8 mouse cellular contexts compared by ENCODE assay signal in genomic region chr7:63816056-63816941, GRCm38 (mm10).
A peak's percentile ranks its signal among the peaks of the same experiment; 100 is the strongest.
DNase-seq lines count a peak whose midpoint lies in the region; ATAC-seq and TF ChIP-seq lines count a peak whose summit lies in the region.

No protein-coding gene starts in this region.

- DNase-seq in intestine, embryonic 14.5 days (ENCODE audit: low spot score) = peak; percentile 47
- no peak for DNase-seq in hindbrain, postnatal 0 days (ENCODE audit: low spot score)
- peak; percentile 60 for DNase-seq in lung, postnatal 0 days (ENCODE audit: low spot score)
- peak; percentile 63 for DNase-seq in thymus, postnatal 4 days
- no peak for DNase-seq in forebrain, embryonic 11.5 days (ENCODE audit: low spot score)

- H3K27ac ChIP-seq in intestine, embryonic 14.5 days (ENCODE audit: low read depth) = no peak overlapping the region
- H3K27ac ChIP-seq in intestine, embryonic 16.5 days (ENCODE audit: low read length) = no peak overlapping the region
- peak overlapping the region; percentile 94 for H3K27ac ChIP-seq in embryonic fibroblast, embryonic 13.5 days (ENCODE audit: insufficient read depth, low read length)
- no peak overlapping the region for H3K27ac ChIP-seq in hindbrain, postnatal 0 days
- H3K27ac ChIP-seq in lung, postnatal 0 days (ENCODE audit: low read length) = peak overlapping the region; percentile 85
- no peak overlapping the region for H3K27ac ChIP-seq in forebrain, embryonic 11.5 days (ENCODE audit: low read depth, low read length)

- TF ChIP-seq POLR2A in embryonic fibroblast, embryonic 13.5 days (IDR thresholded peaks at IDR 0.05; ENCODE audit: low read depth, low read length) = no peak; the same call in 1 of the 2 replicates

- WGBS in intestine, embryonic 14.5 days = 65% methylated on average over 10 of the region's 10 CpGs
- 69% methylated on average over 10 of the region's 10 CpGs for WGBS in intestine, embryonic 16.5 days
- WGBS in hindbrain, postnatal 0 days = 76% methylated on average over 10 of the region's 10 CpGs
- WGBS in lung, postnatal 0 days = 47% methylated on average over 10 of the region's 10 CpGs
- WGBS in forebrain, embryonic 11.5 days = 89% methylated on average over 10 of the region's 10 CpGs

- ATAC-seq in intestine, embryonic 14.5 days (replicated peaks; ENCODE audit: low FRiP score, low TSS enrichment, low read depth) = no peak
- ATAC-seq in intestine, embryonic 16.5 days = no peak
- ATAC-seq in hindbrain, postnatal 0 days = peak; percentile 35; the same call in 1 of the 2 replicates
- ATAC-seq in lung, postnatal 0 days = peak; percentile 87
- no peak for ATAC-seq in forebrain, embryonic 11.5 days (replicated peaks; ENCODE audit: low FRiP score)
- ATAC-seq in erythroblast, adult 5-6 weeks (replicated peaks; ENCODE audit: low FRiP score, poor library complexity, severe bottlenecking) = no peak

- TF ChIP-seq CTCF in embryonic fibroblast, embryonic 13.5 days (IDR thresholded peaks at IDR 0.05; ENCODE audit: borderline replicate concordance, insufficient read depth, low read length) = no peak
- TF ChIP-seq CTCF in hindbrain, postnatal 0 days (IDR thresholded peaks at IDR 0.05; ENCODE audit: low read depth) = no peak
- TF ChIP-seq CTCF in lung, postnatal 0 days (IDR thresholded peaks at IDR 0.05) = 0 out of 2 replicates have a peak, but pooled peaks have one; percentile 2

- no peak overlapping the region for H3K9ac ChIP-seq in intestine, embryonic 14.5 days (ENCODE audit: low read length)
- H3K9ac ChIP-seq in intestine, embryonic 16.5 days (ENCODE audit: low read depth, low read length) = no peak overlapping the region
- H3K9ac ChIP-seq in hindbrain, postnatal 0 days (replicated peaks; ENCODE audit: low read length) = no peak overlapping the region
- no peak overlapping the region for H3K9ac ChIP-seq in lung, postnatal 0 days (replicated peaks; ENCODE audit: low read depth)
- no peak overlapping the region for H3K9ac ChIP-seq in forebrain, embryonic 11.5 days (ENCODE audit: low read length)

- no peaks in the 10 kb centered on the region for H3K9me3 ChIP-seq in intestine, embryonic 14.5 days (ENCODE audit: control insufficient read depth, low read length)
- no peaks in the 10 kb centered on the region for H3K9me3 ChIP-seq in intestine, embryonic 16.5 days (ENCODE audit: control insufficient read depth, low read length)
- H3K9me3 ChIP-seq in hindbrain, postnatal 0 days (ENCODE audit: low read length) = no peaks in the 10 kb centered on the region
- no peaks in the 10 kb centered on the region for H3K9me3 ChIP-seq in lung, postnatal 0 days (ENCODE audit: low read length)
- H3K9me3 ChIP-seq in forebrain, embryonic 11.5 days (ENCODE audit: control insufficient read depth, low read length) = no peaks in the 10 kb centered on the region

- H3K4me3 ChIP-seq in intestine, embryonic 14.5 days (ENCODE audit: low read depth, low read length) = no peak overlapping the region
- no peak overlapping the region for H3K4me3 ChIP-seq in intestine, embryonic 16.5 days (ENCODE audit: low read length)
- no peak overlapping the region for H3K4me3 ChIP-seq in embryonic fibroblast, embryonic 13.5 days (ENCODE audit: insufficient read depth, low read length)
- no peak overlapping the region for H3K4me3 ChIP-seq in hindbrain, postnatal 0 days (ENCODE audit: low read length)
- no peak overlapping the region for H3K4me3 ChIP-seq in lung, postnatal 0 days (ENCODE audit: low read depth, low read length)
- no peak overlapping the region for H3K4me3 ChIP-seq in forebrain, embryonic 11.5 days (ENCODE audit: low read depth, low read length)

- peak; percentile 72 for TF ChIP-seq EP300 in lung, postnatal 0 days (IDR thresholded peaks at IDR 0.05)

- H3K4me2 ChIP-seq in intestine, embryonic 14.5 days (ENCODE audit: low read length) = no peak overlapping the region
- H3K4me2 ChIP-seq in intestine, embryonic 16.5 days (ENCODE audit: low read depth, low read length) = no peak overlapping the region
- H3K4me2 ChIP-seq in hindbrain, postnatal 0 days (ENCODE audit: low read depth, low read length) = no peak overlapping the region
- no peak overlapping the region for H3K4me2 ChIP-seq in lung, postnatal 0 days (replicated peaks; ENCODE audit: low read depth, low read length)
- H3K4me2 ChIP-seq in forebrain, embryonic 11.5 days (ENCODE audit: low read depth, low read length, severe bottlenecking) = no peak overlapping the region

- H3K36me3 ChIP-seq in intestine, embryonic 14.5 days (ENCODE audit: control insufficient read depth, insufficient read depth, low read length) = no peaks in the 10 kb centered on the region
- H3K36me3 ChIP-seq in intestine, embryonic 16.5 days (ENCODE audit: control insufficient read depth, insufficient read depth, low read length) = no peaks in the 10 kb centered on the region
- no peaks in the 10 kb centered on the region for H3K36me3 ChIP-seq in hindbrain, postnatal 0 days (ENCODE audit: insufficient read depth, low read length)
- no peaks in the 10 kb centered on the region for H3K36me3 ChIP-seq in lung, postnatal 0 days (ENCODE audit: insufficient read depth, low read length)
- H3K36me3 ChIP-seq in forebrain, embryonic 11.5 days (ENCODE audit: control insufficient read depth, insufficient read depth, low read length) = no peaks in the 10 kb centered on the region

- H3K27me3 ChIP-seq in intestine, embryonic 14.5 days (replicated peaks; ENCODE audit: control insufficient read depth, insufficient read depth, low read length) = no peaks in the 10 kb centered on the region
- H3K27me3 ChIP-seq in intestine, embryonic 16.5 days (replicated peaks; ENCODE audit: control insufficient read depth, insufficient read depth, low read length) = no peaks in the 10 kb centered on the region
- H3K27me3 ChIP-seq in hindbrain, postnatal 0 days (ENCODE audit: insufficient read depth, low read length) = no peaks in the 10 kb centered on the region
- no peaks in the 10 kb centered on the region for H3K27me3 ChIP-seq in lung, postnatal 0 days (replicated peaks; ENCODE audit: insufficient read depth, low read length)
- H3K27me3 ChIP-seq in forebrain, embryonic 11.5 days (ENCODE audit: control insufficient read depth, insufficient read depth, low read length) = no peaks in the 10 kb centered on the region

- no peaks in the 10 kb centered on the region for H3K4me1 ChIP-seq in intestine, embryonic 14.5 days (replicated peaks; ENCODE audit: control insufficient read depth, insufficient read depth, low read length)
- H3K4me1 ChIP-seq in intestine, embryonic 16.5 days (ENCODE audit: control insufficient read depth, insufficient read depth, low read length) = no peaks in the 10 kb centered on the region
- H3K4me1 ChIP-seq in embryonic fibroblast, embryonic 13.5 days (ENCODE audit: control insufficient read depth, insufficient read depth, low read length) = peaks cover 10% of the 10 kb centered on the region
- H3K4me1 ChIP-seq in hindbrain, postnatal 0 days (ENCODE audit: insufficient read depth, low read length) = no peaks in the 10 kb centered on the region
- peaks cover 5% of the 10 kb centered on the region; the same call in 1 of the 2 replicates for H3K4me1 ChIP-seq in lung, postnatal 0 days (ENCODE audit: insufficient read depth, low read depth, low read length)
- no peaks in the 10 kb centered on the region for H3K4me1 ChIP-seq in forebrain, embryonic 11.5 days (replicated peaks; ENCODE audit: control insufficient read depth, insufficient read depth, low read length)

Comparison
In these comparisons a context has a peak if more than half of its experiments do, and no peak if none do; other contexts are left out.
1. ATAC-seq: peak in hindbrain, postnatal 0 days (single experiment) and lung, postnatal 0 days (single experiment); none in intestine, embryonic 14.5 days (single experiment), intestine, embryonic 16.5 days (single experiment), forebrain, embryonic 11.5 days (single experiment) and erythroblast, adult 5-6 weeks (single experiment).
2. DNase-seq: peak in intestine, embryonic 14.5 days (single experiment), lung, postnatal 0 days (single experiment) and thymus, postnatal 4 days (single experiment); none in hindbrain, postnatal 0 days (single experiment) and forebrain, embryonic 11.5 days (single experiment).
3. H3K27ac ChIP-seq: peak in embryonic fibroblast, embryonic 13.5 days (single experiment) and lung, postnatal 0 days (single experiment); none in intestine, embryonic 14.5 days (single experiment), intestine, embryonic 16.5 days (single experiment), hindbrain, postnatal 0 days (single experiment) and forebrain, embryonic 11.5 days (single experiment).